Mouse (Mus musculus): ENCODE measurements at regions not wholly inside any gene's neighbourhood (a gene's known extent, or its start where the extent isn't known, plus 50 kb on each side); places are given as distances from the start of the nearest gene placed in this dataset.
A peak's percentile ranks its signal among the peaks of the same experiment; 100 is the strongest.

DNA sequence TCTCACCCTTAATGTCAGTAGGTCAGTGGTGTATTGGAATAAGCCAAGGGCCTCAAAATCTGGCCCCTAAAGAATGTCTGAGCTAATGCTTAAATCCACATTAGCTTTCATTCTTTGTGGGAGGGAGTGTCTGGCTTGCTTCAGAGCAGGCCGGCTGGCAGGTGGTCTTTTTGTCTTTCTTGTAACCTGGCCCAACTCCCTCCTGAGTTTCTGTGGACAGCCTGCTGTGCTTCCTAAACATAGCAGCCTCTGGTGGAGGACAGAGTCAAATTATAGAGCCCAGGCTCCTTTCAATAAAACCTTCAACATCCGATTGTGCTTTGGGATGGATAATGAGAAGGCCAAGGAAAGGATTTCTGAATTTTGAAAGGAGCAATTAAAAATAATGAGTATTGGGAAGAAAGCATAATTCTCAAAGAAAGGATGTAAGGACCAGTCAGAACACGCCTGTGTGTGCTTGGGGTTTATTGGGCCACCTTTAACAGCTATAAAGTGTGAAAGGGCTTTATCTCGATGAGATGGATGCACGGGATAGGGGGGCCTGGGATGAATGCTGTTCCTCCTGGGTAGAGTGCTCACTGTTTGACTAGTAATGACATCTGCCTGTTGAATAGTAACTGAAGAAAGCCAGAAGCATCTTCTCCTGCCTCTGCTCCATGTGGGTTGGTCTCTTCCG lies 554.2 kb downstream of the Dok5 start:
- DNase-seq (ENCODE audit: low spot score) (peak; percentile 65), ATAC-seq (peak; percentile 74; the same call in 1 of the 2 replicates)
- Histone ChIP-seq H3K4me1 (ENCODE audit: control insufficient read depth, insufficient read depth, low read length) (no peaks in the 10 kb centered on the region), H3K9ac (ENCODE audit: low read length) (no peak overlapping the region), H3K36me3 (ENCODE audit: control insufficient read depth, insufficient read depth, low read length) (no peaks in the 10 kb centered on the region), H3K4me3 (ENCODE audit: low read depth, low read length) (no peak overlapping the region), H3K4me2 (ENCODE audit: low read length) (no peak overlapping the region), H3K27me3 (replicated peaks; ENCODE audit: control insufficient read depth, insufficient read depth, low read length) (no peaks in the 10 kb centered on the region), H3K27ac (ENCODE audit: low read depth, low read length) (no peak overlapping the region), H3K9me3 (replicated peaks; ENCODE audit: control insufficient read depth, low read length) (peaks cover 7% of the 10 kb centered on the region)
- WGBS, result 3% methylated on average over 6 of the region's 6 CpGs

DNA sequence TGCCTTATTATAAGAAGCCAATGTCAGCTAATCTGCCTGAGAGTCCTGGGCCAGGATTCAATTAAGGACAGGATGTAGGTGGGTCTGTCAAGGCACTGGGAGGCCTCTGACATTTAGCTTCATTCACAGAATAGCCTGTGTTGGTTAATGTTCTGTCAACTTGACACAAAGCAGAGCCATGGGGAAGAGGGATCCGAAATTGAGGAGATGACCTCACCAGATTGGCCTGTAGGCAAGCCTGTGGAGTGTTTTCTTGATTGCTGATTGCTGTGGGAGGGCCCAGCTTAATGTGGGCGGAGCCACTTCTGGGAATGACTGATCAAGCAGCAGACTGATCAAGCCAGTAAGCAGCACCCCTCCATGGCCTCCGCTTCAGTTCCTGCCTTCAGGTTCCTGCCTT lies 548.5 kb downstream of the Dok5 start:
- DNase-seq (ENCODE audit: low spot score) (no peak), ATAC-seq (no peak)
- Histone ChIP-seq H3K4me3 (ENCODE audit: low read depth, low read length) (no peak overlapping the region), H3K27ac (ENCODE audit: low read depth, low read length) (no peak overlapping the region), H3K36me3 (ENCODE audit: control insufficient read depth, insufficient read depth, low read length) (no peaks in the 10 kb centered on the region), H3K4me2 (ENCODE audit: low read length) (no peak overlapping the region), H3K27me3 (replicated peaks; ENCODE audit: control insufficient read depth, insufficient read depth, low read length) (no peaks in the 10 kb centered on the region), H3K9me3 (replicated peaks; ENCODE audit: control insufficient read depth, low read length) (peaks cover 7% of the 10 kb centered on the region), H3K4me1 (ENCODE audit: control insufficient read depth, insufficient read depth, low read length) (no peaks in the 10 kb centered on the region), H3K9ac (ENCODE audit: low read length) (no peak overlapping the region)
- 72% methylated on average over 3 of the region's 3 CpGs for WGBS

DNA sequence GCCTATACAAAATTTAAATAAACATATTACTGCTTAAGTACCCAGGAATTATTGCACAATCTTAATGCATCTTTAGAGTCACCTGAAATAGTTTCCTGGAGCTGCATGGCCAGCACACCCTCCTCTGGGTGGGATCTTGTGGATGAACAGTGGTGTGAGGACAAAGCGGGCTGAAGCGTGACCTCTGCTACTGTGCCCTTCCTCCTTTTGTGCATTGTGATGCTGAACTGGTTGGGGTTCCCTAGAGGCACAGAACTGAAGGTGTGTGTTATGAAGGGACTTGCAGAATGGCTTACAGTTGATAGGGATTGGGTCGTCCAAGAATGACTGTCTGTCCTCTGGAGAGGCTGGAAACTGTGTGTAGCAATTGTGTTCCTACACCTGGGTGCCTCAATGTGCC lies 547.7 kb downstream of the Dok5 start:
- H3K4me1 ChIP-seq (ENCODE audit: control insufficient read depth, insufficient read depth, low read length), result no peaks in the 10 kb centered on the region
- H3K9ac ChIP-seq (ENCODE audit: low read length), result no peak overlapping the region
- ATAC-seq (no peak), DNase-seq (ENCODE audit: low spot score) (no peak)
- H3K4me2 ChIP-seq (ENCODE audit: low read length), result no peak overlapping the region
- no peaks in the 10 kb centered on the region for H3K27me3 ChIP-seq (replicated peaks; ENCODE audit: control insufficient read depth, insufficient read depth, low read length)
- WGBS, result 89% methylated on average over 3 of the region's 3 CpGs
- no peak overlapping the region for H3K4me3 ChIP-seq (ENCODE audit: low read depth, low read length)
- H3K36me3 ChIP-seq (ENCODE audit: control insufficient read depth, insufficient read depth, low read length), result no peaks in the 10 kb centered on the region
- H3K9me3 ChIP-seq (replicated peaks; ENCODE audit: control insufficient read depth, low read length), result peaks cover 7% of the 10 kb centered on the region
- H3K27ac ChIP-seq (ENCODE audit: low read depth, low read length), result no peak overlapping the region

DNA sequence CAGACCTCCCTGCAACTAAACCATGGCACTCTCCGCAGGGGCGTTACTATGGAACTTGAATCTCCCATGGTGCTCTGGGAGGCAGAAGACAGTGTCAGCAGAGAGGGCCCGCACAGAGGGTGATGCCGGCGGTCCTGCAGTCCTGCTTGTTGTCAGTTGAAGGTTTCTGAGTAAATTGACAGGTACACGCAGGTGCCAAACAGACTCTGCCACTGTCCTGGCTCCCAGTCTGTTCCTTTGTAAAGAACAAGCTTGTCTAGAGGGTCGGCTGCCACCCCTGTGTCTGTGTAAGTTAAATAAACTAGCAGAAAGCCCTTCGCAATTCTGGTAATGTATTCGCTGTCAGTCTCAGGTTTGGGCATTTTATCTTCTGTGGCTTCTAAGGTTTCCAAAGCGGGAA lies 521.6 kb downstream of the Dok5 start:
- ATAC-seq (0 out of 2 replicates have a peak, but pooled peaks have one; percentile 42), DNase-seq (ENCODE audit: low spot score) (no peak)
- Histone ChIP-seq H3K36me3 (ENCODE audit: control insufficient read depth, insufficient read depth, low read length) (no peaks in the 10 kb centered on the region), H3K9me3 (replicated peaks; ENCODE audit: control insufficient read depth, low read length) (no peaks in the 10 kb centered on the region), H3K27ac (ENCODE audit: low read depth, low read length) (no peak overlapping the region), H3K9ac (ENCODE audit: low read length) (no peak overlapping the region), H3K4me3 (ENCODE audit: low read depth, low read length) (no peak overlapping the region), H3K4me1 (ENCODE audit: control insufficient read depth, insufficient read depth, low read length) (no peaks in the 10 kb centered on the region), H3K4me2 (ENCODE audit: low read length) (0 out of 2 replicates have a peak overlapping the region, but pooled peaks have one; percentile 16), H3K27me3 (replicated peaks; ENCODE audit: control insufficient read depth, insufficient read depth, low read length) (no peaks in the 10 kb centered on the region)
- WGBS, result 56% methylated on average over 10 of the region's 10 CpGs

DNA sequence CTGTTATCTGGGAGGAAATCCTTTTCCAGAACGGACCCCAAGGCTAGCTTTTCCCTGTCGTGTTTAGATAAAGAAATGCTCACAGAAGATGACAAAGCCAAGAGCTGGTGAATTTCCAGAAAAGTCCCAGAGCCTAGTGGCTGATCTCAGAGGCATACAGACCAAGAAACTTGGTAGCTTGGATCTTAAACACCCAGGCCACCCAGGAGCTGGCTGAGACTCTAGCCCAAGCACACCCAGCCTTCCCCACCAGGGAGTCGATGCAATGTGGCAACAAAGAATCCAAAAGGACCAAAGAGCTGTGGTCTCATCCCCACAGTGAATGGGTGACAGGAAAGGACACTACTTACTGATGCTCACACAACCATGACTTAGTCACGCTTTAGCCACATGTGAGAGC lies 513.8 kb downstream of the Dok5 start:
- Histone ChIP-seq H3K9ac (ENCODE audit: low read length) (no peak overlapping the region), H3K4me2 (ENCODE audit: low read length) (no peak overlapping the region), H3K9me3 (replicated peaks; ENCODE audit: control insufficient read depth, low read length) (no peaks in the 10 kb centered on the region), H3K36me3 (ENCODE audit: control insufficient read depth, insufficient read depth, low read length) (no peaks in the 10 kb centered on the region), H3K4me1 (ENCODE audit: control insufficient read depth, insufficient read depth, low read length) (0 out of 2 replicates have a peak, but pooled peaks cover 2% of the 10 kb centered on the region), H3K27me3 (replicated peaks; ENCODE audit: control insufficient read depth, insufficient read depth, low read length) (no peaks in the 10 kb centered on the region), H3K27ac (ENCODE audit: low read depth, low read length) (no peak overlapping the region), H3K4me3 (ENCODE audit: low read depth, low read length) (no peak overlapping the region)
- 80% methylated on average over 4 of the region's 4 CpGs for WGBS
- ATAC-seq (no peak), DNase-seq (ENCODE audit: low spot score) (no peak)

DNA sequence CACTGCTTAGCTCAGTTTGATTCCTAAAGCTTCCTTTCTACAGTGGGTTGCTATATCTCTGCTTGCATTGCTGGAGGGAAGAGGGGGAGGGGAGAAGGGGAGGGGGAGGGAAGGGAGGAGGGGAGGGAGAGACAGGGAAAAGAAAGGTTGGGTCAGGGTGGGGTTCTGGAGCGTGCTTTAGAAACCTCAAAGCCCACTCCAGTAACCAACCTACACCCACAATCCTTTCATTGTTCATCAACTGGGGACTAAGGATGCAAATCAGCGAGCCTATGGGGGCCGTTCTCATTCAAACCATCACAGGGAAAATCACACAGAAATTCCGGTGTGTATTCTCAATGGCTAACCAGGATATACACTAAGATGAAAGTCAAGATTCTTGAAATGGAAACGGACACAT lies 510.7 kb downstream of the Dok5 start:
- no peaks in the 10 kb centered on the region for H3K9me3 ChIP-seq (replicated peaks; ENCODE audit: control insufficient read depth, low read length)
- H3K4me2 ChIP-seq (ENCODE audit: low read length), result no peak overlapping the region
- 0 out of 2 replicates have a peak, but pooled peaks cover 5% of the 10 kb centered on the region for H3K4me1 ChIP-seq (ENCODE audit: control insufficient read depth, insufficient read depth, low read length)
- H3K27ac ChIP-seq (ENCODE audit: low read depth, low read length), result no peak overlapping the region
- DNase-seq (ENCODE audit: low spot score) (no peak), ATAC-seq (no peak)
- H3K9ac ChIP-seq (ENCODE audit: low read length), result no peak overlapping the region
- H3K36me3 ChIP-seq (ENCODE audit: control insufficient read depth, insufficient read depth, low read length), result no peaks in the 10 kb centered on the region
- no peak overlapping the region for H3K4me3 ChIP-seq (ENCODE audit: low read depth, low read length)
- H3K27me3 ChIP-seq (replicated peaks; ENCODE audit: control insufficient read depth, insufficient read depth, low read length), result no peaks in the 10 kb centered on the region
- WGBS, result 59% methylated on average over 5 of the region's 5 CpGs

DNA sequence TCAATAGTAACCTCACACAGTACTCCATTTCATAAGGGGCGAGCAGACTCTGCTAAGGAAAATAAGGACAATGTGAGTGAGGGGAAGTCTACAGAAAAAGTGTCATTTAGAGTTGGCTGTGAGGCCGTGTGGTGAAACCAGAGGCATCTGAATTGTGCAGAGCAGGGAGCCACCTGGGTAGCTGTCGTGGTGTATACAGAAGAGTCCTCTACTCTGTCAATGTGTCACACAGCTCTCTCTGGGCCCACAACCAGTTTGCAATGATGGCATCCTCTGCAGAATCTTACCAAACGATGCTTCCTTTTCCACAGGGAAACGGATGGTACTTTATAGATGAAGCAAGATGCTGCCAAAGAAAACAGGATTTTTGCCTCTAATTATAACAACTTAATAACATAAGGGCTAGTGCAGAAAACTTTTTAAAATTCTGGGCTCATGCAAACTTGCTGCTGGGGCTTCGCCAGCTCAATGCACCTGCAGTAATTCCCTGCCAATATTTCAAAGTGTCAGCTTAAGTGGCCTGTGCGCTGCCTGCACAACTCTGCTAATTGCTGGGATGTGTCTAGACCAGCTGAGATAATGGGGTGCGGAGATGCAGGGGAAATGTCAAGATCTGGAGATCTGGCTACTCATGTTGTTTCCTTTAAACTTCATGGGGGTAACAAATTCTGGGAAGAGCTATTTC lies 505.8 kb downstream of the Dok5 start:
- no peak overlapping the region for H3K4me2 ChIP-seq (ENCODE audit: low read length)
- no peak overlapping the region for H3K4me3 ChIP-seq (ENCODE audit: low read depth, low read length)
- DNase-seq (ENCODE audit: low spot score) (peak; percentile 75), ATAC-seq (peak; percentile 79)
- H3K27me3 ChIP-seq (replicated peaks; ENCODE audit: control insufficient read depth, insufficient read depth, low read length), result no peaks in the 10 kb centered on the region
- WGBS, result 28% methylated on average over 8 of the region's 8 CpGs
- 0 out of 2 replicates have a peak, but pooled peaks cover 5% of the 10 kb centered on the region for H3K4me1 ChIP-seq (ENCODE audit: control insufficient read depth, insufficient read depth, low read length)
- peak overlapping the region; percentile 39; the same call in 1 of the 2 replicates for H3K27ac ChIP-seq (ENCODE audit: low read depth, low read length)
- H3K9ac ChIP-seq (ENCODE audit: low read length), result no peak overlapping the region
- H3K9me3 ChIP-seq (replicated peaks; ENCODE audit: control insufficient read depth, low read length), result no peaks in the 10 kb centered on the region
- no peaks in the 10 kb centered on the region for H3K36me3 ChIP-seq (ENCODE audit: control insufficient read depth, insufficient read depth, low read length)

DNA sequence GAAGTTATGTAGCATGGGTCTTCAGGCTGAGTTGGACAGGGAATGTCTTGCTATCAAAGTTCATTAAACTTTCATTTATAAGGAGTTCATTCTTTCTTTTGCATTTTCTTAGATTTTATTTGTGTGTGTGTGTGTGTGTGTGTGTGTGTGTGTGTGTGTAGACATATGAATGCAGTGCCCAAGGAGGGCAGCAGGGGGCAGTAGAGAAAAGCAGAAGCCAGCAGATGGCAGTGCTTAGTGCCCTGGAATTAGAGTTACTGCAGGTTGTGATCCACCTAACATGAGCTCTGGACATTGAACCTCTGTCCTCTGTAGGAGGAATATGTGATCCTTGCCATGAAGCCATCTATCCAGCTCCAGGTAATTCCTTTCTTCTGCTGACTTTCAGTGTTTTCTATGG lies 501.2 kb downstream of the Dok5 start:
- ATAC-seq (no peak), DNase-seq (ENCODE audit: low spot score) (no peak)
- H3K9me3 ChIP-seq (replicated peaks; ENCODE audit: control insufficient read depth, low read length), result no peaks in the 10 kb centered on the region
- H3K4me1 ChIP-seq (ENCODE audit: control insufficient read depth, insufficient read depth, low read length), result peaks cover 4% of the 10 kb centered on the region; the same call in 1 of the 2 replicates
- H3K36me3 ChIP-seq (ENCODE audit: control insufficient read depth, insufficient read depth, low read length), result no peaks in the 10 kb centered on the region
- H3K4me3 ChIP-seq (ENCODE audit: low read depth, low read length), result no peak overlapping the region
- no peak overlapping the region for H3K27ac ChIP-seq (ENCODE audit: low read depth, low read length)
- H3K9ac ChIP-seq (ENCODE audit: low read length), result no peak overlapping the region
- no peak overlapping the region for H3K4me2 ChIP-seq (ENCODE audit: low read length)
- H3K27me3 ChIP-seq (replicated peaks; ENCODE audit: control insufficient read depth, insufficient read depth, low read length), result no peaks in the 10 kb centered on the region

All from forebrain, embryonic 14.5 days (tissue).